Mouse (Mus musculus) embryonic facial prominence, embryonic 15.5 days (tissue): ENCODE data around the gene Ddit4. TPM values are rescaled to one million over a fixed set of nuclear protein-coding genes. Genes with fewer than 3 reads are reported as not detected.
A peak's percentile ranks its signal among the peaks of the same experiment; 100 is the strongest.

ENCODE experiments used
- ATAC-seq: fragments of 200-750 bp; cut with Nextera tagmentation; 2 replicates; pipeline ENCODE4 v1.8.0; 2017; ENCODE audit warnings: low read depth, moderate TSS enrichment; ENCODE audit not compliant: insufficient number of reproducible peaks, low FRiP score, low TSS enrichment
- H3K27ac ChIP-seq: fragments of 300-500 bp; sonication (generic); replicated peaks from 2 replicates; pipeline ENCODE4 v1.5.1; 2015; ENCODE audit warnings: mild to moderate bottlenecking, inconsistent platforms
- H3K27me3 ChIP-seq: fragments of 300-500 bp; sonication (generic); 2 replicates; pipeline ENCODE4 v1.6.1; 2015; ENCODE audit warnings: inconsistent platforms
- H3K36me3 ChIP-seq: fragments of 300-500 bp; sonication (generic); 2 replicates; pipeline ENCODE4 v1.6.1; 2015; ENCODE audit warnings: mild to moderate bottlenecking, inconsistent platforms
- H3K4me1 ChIP-seq: fragments of 300-500 bp; sonication (generic); 2 replicates; pipeline ENCODE4 v1.6.1; 2015; ENCODE audit warnings: inconsistent platforms
- H3K4me2 ChIP-seq: fragments of 300-500 bp; sonication (generic); replicated peaks from 2 replicates; pipeline ENCODE4 v1.6.1; 2015; ENCODE audit warnings: mild to moderate bottlenecking, inconsistent platforms
- H3K4me3 ChIP-seq: fragments of 300-500 bp; sonication (generic); replicated peaks from 2 replicates; pipeline ENCODE4 v1.5.1; 2015; ENCODE audit warnings: mild to moderate bottlenecking, inconsistent platforms
- H3K9ac ChIP-seq: fragments of 300-500 bp; sonication (generic); 2 replicates; pipeline ENCODE4 v1.6.1; 2015; ENCODE audit warnings: inconsistent platforms
- H3K9me3 ChIP-seq: fragments of 300-500 bp; sonication (generic); replicated peaks from 2 replicates; pipeline ENCODE4 v1.6.1; 2016; ENCODE audit warnings: inconsistent platforms
- WGBS: fragments of 180-500 bp; shearing (Covaris S2); methylation state at CpG from one replicate; pipeline ENCODE4 v1.1.7; 2015; 5-methylcytosine and 5-hydroxymethylcytosine counted together
- polyA plus RNA-seq: library from polyadenylated mRNA; unstranded; fragments of >200 nt; fragmentation: Nextera tagmentation; extraction: Ambion mirVana; gene quantifications from 2 replicates; pipeline ENCODE4 v1.2.1, GENCODE M21; 2015

Ddit4 gene
- polyA plus RNA-seq, 1 experiment from 2014 or later, result 89.1 TPM

GRCm38 (mm10) chr10:59901463-59901862 is 50.2 kb downstream of the Ddit4 start:
- Histone ChIP-seq H3K4me2 (no peak overlapping the region), H3K9me3 (no peaks in the 10 kb centered on the region), H3K27me3 (no peaks in the 10 kb centered on the region), H3K9ac (no peak overlapping the region), H3K36me3 (peaks cover 15% of the 10 kb centered on the region), H3K4me1 (peaks cover 71% of the 10 kb centered on the region), H3K27ac (peak overlapping the region; percentile 99; the same call in 1 of the 2 replicates), H3K4me3 (no peak overlapping the region)
- no peak for ATAC-seq
- WGBS, result 63% methylated on average over 1 of the region's 1 CpGs

- peak overlapping the region; percentile 99 for H3K27ac ChIP-seq
- ATAC-seq, result no peak
- no peak overlapping the region for H3K4me3 ChIP-seq
- peaks cover 76% of the 10 kb centered on the region for H3K4me1 ChIP-seq
- no peaks in the 10 kb centered on the region for H3K27me3 ChIP-seq
- H3K9me3 ChIP-seq, result no peaks in the 10 kb centered on the region
- H3K9ac ChIP-seq, result no peak overlapping the region
- WGBS, result 47% methylated on average over 4 of the region's 4 CpGs
- H3K36me3 ChIP-seq, result peaks cover 21% of the 10 kb centered on the region
- no peak overlapping the region for H3K4me2 ChIP-seq
These were observed 50.7 kb downstream of the Ddit4 start for GRCm38 (mm10) chr10:59900939-59901338.

DNA sequence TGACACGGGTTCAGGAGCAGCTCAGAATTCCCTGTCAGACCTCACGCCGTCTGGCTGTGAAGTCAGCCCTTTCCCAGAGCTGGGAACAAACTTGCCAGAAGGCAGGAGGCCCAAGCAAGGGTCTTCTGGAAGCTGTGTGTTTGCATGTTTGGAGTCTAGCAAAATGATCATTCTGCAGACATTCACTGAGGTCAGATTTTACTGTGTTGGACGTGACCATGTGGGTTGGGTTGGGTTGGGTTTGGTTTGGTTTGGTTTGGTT is 51.5 kb downstream of the Ddit4 start:
- WGBS, result 14% methylated on average over 4 of the region's 4 CpGs
- H3K4me2 ChIP-seq, result peak overlapping the region; percentile 41
- H3K36me3 ChIP-seq, result peaks cover 29% of the 10 kb centered on the region
- H3K27ac ChIP-seq, result peak overlapping the region; percentile 99
- no peaks in the 10 kb centered on the region for H3K9me3 ChIP-seq
- no peak overlapping the region for H3K4me3 ChIP-seq
- peak overlapping the region; percentile 21; the same call in 1 of the 2 replicates for H3K9ac ChIP-seq
- no peaks in the 10 kb centered on the region for H3K27me3 ChIP-seq
- peaks cover 79% of the 10 kb centered on the region for H3K4me1 ChIP-seq
- ATAC-seq, result no peak

Other genes with a start within 250 kb of the Ddit4 start
- 86.1 and 88.2 TPM in 2 replicates for gene Micu1, start 249.4 kb downstream of the Ddit4 start, polyA plus RNA-seq
- 24.1 and 24.8 TPM in 2 replicates for gene Dnajb12, start 72.3 kb downstream of the Ddit4 start, polyA plus RNA-seq
- gene Ascc1, start 51.0 kb upstream of the Ddit4 start, polyA plus RNA-seq, result 44.1 and 47.8 TPM in 2 replicates
- gene Anapc16, start 51.3 kb upstream of the Ddit4 start, polyA plus RNA-seq, result 107 and 113 TPM in 2 replicates
- 11.9 and 12.2 TPM in 2 replicates for gene Spock2, start 154.4 kb upstream of the Ddit4 start, polyA plus RNA-seq